Mouse (Mus musculus): ENCODE data around the gene Col9a1. TPM values are rescaled to one million over a fixed set of nuclear protein-coding genes. Genes with fewer than 3 reads are reported as not detected.

Gene Col9a1
- polyA plus RNA-seq, 1 experiment from 2014 or later = 0.07 TPM

Other genes with a start within 250 kb of the Col9a1 start
- 25.2 and 26.0 TPM in 2 replicates for gene Sdhaf4, start 172.0 kb upstream of the Col9a1 start, polyA plus RNA-seq (2015; fragmentation: Nextera tagmentation; extraction: Ambion mirVana)
- gene Fam135a, start 77.3 kb upstream of the Col9a1 start, polyA plus RNA-seq (2015; fragmentation: Nextera tagmentation; extraction: Ambion mirVana) = 5.2 and 6.1 TPM in 2 replicates